Mouse (Mus musculus) ES-CJ7 (cell line): ENCODE results near the gene Vipr1.
"Not testable (repeated sequence)": the region's sequence is repeated elsewhere in the genome, so short reads cannot be mapped to it uniquely, and the experiment has no call there.

ENCODE experiments used
- DNase-seq: peaks from one replicate; pipeline ENCODE4 v3.0.0; 2011; ENCODE audit warnings: low read depth, low spot score

Gene Vipr1

GRCm38 (mm10) chr9:121642401-121643181 is at the start of gene Vipr1:
Gene Vipr1 (plus strand): TSS chr9:121642716.
- peak; percentile 80 for DNase-seq

- DNase-seq, result no peak
Measured at GRCm38 (mm10) chr9:121592948-121593550, 49.5 kb upstream of the Vipr1 start.

- DNase-seq, result not testable (repeated sequence)
Measured at GRCm38 (mm10) chr9:121593768-121594167, 48.7 kb upstream of the Vipr1 start.

GRCm38 (mm10) chr9:121594771-121595170 is 47.7 kb upstream of the Vipr1 start:
- DNase-seq, result no peak

GRCm38 (mm10) chr9:121598106-121598505 is 44.4 kb upstream of the Vipr1 start:
- no peak for DNase-seq

DNA sequence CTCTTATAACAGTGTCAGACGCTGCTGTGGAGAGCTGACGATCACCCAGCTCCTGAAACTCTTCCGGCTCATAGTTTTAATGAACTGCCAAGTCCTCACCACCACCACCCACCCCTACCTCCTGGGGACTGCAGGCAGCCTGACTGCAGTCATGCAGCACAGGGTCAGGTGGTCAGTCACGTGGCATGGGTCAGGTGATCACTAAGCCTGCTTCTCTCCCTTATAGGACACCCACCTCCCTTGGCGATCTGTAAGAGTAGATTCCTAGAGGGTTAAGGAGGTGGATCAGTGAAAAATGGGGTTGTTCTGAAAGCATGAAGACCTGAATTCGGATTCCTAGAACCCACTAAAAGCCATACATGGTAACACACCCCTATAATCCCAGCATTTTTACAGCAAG is 43.0 kb upstream of the Vipr1 start:
- DNase-seq, result no peak

DNA sequence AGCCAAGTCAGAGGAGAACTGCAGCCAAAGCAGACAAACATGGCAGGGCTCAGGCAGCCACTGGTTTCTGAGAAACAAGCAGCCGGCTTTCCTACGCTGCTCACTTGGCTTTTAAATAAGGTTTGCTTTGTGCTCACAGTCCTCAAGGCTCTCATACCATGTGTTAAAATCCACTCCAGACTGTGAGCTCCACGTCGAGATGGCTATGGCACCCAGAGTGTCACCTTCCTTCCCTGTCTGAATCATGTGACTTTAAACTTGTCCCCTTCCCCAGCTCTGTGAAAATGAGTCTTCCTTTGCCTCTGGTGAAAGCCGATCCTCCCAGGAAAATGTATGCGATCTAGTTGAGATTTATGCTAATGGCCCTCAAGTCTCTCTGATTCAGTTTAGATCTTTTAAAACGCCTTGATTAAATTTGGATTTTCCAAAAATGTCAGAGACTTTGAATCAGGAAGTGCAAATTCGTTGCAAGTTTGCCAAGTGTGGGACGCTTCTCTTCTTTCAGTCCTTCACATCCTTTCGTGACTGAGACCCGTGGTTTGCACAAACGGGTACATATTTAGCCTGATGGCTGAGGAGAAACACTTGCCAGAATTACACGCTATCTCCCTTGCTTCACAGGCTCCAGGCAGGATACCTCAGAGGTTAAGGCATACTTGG is 42.2 kb upstream of the Vipr1 start:
- DNase-seq, result no peak

- no peak for DNase-seq
Measured at GRCm38 (mm10) chr9:121600861-121601427, 41.6 kb upstream of the Vipr1 start.

DNA sequence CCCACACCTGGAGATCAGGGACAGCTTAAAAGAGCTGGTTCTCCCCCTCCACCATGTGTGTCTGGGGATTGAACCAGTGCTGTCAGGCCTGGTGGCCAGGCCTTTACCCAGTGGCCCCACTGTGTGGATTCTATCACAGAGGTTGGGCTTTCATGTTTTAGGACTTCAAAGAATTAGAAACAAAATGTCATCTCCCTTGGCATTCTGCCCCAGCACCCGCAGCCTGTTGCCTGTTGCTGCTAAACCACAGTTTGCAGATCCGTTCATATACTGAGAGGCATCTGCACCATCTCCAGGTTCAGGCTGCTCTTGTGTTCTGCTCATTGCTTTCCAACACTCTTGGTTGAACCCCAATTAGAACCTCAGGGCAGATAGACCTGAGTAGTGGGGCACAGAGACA is 40.1 kb upstream of the Vipr1 start:
- DNase-seq, result no peak

- DNase-seq, result peak; percentile 81
Measured at GRCm38 (mm10) chr9:121605414-121606278, 36.9 kb upstream of the Vipr1 start.

GRCm38 (mm10) chr9:121606498-121607096 is 35.9 kb upstream of the Vipr1 start:
- no peak for DNase-seq

DNA sequence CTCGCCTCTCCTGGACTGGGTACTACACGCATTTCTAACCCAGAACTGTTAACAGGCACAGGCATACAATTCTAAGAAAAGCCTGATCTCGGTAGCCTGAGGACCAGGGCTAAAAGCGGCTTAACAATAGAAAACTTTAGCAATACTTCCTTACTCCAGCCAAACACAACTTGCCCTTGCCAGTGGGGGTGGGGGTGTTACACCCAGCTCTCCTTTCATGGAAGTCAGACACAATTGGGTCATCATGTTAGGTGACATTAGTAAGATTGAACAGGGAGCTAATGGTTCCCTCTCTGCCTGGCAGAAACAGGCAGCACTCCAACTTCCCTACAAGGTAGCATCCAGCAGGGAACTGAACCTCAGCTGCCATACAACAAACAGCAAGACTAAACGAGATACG is 33.1 kb upstream of the Vipr1 start:
- DNase-seq, result no peak

DNA sequence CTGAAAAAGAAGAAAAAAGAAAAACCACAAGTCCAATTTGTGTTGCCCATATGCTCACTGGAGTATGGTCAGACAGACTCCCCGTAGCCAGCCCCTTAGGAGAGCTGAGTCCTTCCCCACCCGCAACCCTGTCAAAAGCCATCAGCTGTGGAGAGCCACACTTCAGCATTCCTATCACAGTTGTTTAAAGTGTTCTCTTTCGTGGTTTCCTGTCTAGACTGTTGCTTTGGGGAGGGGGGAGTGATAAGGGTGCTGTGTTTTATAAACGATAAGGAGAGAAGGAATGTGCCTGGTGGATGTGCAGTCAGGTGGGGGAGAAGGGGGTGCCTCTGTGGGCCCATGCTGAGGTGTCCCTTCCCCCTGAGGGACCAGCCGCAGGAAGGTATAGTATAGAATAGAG is 29.3 kb upstream of the Vipr1 start:
- DNase-seq, result no peak

GRCm38 (mm10) chr9:121614241-121614757 is 28.2 kb upstream of the Vipr1 start:
- peak; percentile 88 for DNase-seq

- DNase-seq, result peak; percentile 39
Measured at GRCm38 (mm10) chr9:121616471-121616870, 26.0 kb upstream of the Vipr1 start.

- no peak for DNase-seq
Measured at GRCm38 (mm10) chr9:121619441-121619840, 23.1 kb upstream of the Vipr1 start.

DNA sequence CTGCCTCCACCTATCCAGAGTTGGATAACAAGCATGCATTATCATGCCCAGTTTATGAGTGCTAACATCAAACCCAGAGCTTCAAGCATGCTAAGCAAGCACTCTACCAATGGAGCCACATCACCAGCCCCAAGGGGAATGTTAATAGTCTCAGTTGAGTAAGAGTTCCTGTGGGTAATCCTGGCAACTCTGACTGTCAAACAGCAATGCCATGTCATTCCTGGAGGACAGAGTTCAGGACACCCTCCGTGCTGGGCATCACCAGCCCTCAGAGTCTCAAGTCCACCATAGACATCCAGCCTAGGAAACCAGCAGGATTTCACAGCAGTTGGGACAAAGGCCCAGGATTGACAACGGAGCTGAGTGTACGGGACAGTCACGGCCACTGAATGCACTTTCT is 19.3 kb upstream of the Vipr1 start:
- DNase-seq, result no peak

GRCm38 (mm10) chr9:121624920-121625319 is 17.6 kb upstream of the Vipr1 start:
- no peak for DNase-seq

DNA sequence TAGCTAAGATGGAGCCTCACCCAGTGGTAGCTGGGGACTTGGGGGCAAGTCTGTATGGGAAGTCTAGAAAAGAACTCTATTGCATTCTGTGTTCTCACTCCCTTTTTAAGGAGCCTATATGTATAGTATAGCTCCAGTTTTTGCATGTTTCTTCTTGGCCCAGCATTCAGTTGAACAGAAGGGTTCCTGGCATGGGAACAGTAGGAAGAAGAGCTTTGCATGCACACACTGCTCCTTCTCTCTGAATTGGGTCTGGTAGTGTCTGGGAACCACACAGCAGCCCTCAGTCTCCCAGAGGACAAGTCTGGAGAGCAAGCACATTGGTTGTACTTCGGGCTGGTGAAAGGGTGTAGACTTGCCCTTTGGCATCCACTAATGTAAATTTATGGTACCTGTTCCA is 11.9 kb upstream of the Vipr1 start:
- no peak for DNase-seq

DNA sequence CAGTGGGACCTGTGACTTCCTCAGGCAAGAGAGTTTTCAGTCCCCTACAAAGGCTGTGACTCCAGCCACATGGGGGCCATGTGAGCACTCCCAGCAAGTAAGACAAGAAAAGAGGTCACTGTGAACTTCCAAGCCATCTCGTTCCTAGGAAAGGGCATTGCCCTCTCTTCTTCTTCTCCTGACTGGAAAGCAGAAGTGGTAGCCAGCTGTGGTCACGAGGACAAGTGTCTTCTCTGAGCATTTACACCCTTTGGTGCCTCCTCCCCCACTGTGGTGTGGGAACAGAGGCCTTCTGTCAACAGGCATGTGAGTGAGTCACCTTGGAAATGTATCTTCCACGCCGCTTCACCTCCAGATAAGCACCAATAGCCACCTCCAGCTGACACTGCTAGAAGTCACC is 10.6 kb upstream of the Vipr1 start:
- no peak for DNase-seq

GRCm38 (mm10) chr9:121632891-121633290 is 9.6 kb upstream of the Vipr1 start:
- DNase-seq, result no peak
